Comparison of ENCODE assay signal across 19 mouse cellular contexts in the genomic region with DNA sequence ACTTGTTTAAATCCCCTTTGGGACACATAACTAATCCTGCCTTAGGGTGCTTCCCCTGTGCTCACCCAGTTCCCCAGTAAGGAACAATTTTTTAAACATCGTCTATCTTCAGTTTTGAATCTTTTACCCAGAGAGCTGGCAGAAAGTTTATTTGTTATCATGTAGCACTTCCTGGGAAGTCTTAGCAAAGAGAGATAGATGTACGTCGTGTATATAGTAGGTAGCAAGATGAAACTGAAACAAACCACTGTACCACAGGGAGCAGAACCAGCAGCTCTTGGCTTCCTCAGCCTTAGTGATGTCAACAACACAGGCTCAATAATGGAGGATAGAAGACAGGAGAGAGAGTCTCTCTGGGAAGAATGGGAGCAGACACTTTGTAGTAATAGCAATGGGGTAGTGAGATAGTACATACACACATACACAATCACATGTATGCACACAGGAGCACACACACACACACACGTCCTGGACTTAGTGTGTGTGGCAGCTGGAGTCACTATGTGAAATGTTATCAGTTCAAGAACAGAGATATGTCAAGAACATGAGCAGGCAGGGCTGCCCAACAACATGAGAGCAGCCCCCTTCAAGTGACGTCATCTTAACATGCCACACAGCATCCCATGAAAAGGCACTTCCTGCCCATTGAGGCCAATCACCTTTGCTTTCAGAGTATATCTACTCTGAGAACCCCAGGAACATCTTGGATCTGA. TPM values are rescaled to one million over a fixed set of nuclear protein-coding genes. Genes with fewer than 3 reads are reported as not detected.
DNase-seq lines count a peak whose midpoint lies in the region; ATAC-seq and TF ChIP-seq lines count a peak whose summit lies in the region.
"Had no signal": no experiment of that assay in that cellular context is flagged by ENCODE, and none has a peak within 500 bp of the region (broad histone marks: within the 10 kb centered on the region; RNA-seq: fewer than 3 reads in every experiment).

No protein-coding gene starts in this region.

- whole genome bisulfite sequencing in kidney, adult 2 months, result 74% methylated on average over 5 of the region's 5 CpGs
- 37% methylated on average over 5 of the region's 5 CpGs for WGBS in liver, embryonic 14.5 days (ENCODE audit: insufficient replicate concordance)

- H3K27ac ChIP-seq in kidney, adult 2 months (ENCODE audit: insufficient read depth, low read depth, low read length), result peak overlapping the region; percentile 90
- H3K27ac ChIP-seq in liver, embryonic 14.5 days, result peak overlapping the region; percentile 12; the same call in 1 of the 2 replicates
- H3K27ac ChIP-seq: forebrain, embryonic 15.5 days; gastrocnemius, adult 2 months; hindbrain, postnatal 0 days; kidney, embryonic 15.5 days; layer of hippocampus, adult 2 months; limb, embryonic 13.5 days had no signal

- DNase-seq in kidney, adult 2 months, result no peak
- DNase-seq in kidney, postnatal 4 days, result no peak
- DNase-seq in liver, embryonic 14.5 days (ENCODE audit: low read depth in 3 of 3, low spot score in 3 of 3), result no peak
- no peak for DNase-seq in cerebellum, postnatal 36 days
- no peak for DNase-seq in adrenal gland, adult 2 months
- no peak for DNase-seq in left cerebral cortex, postnatal 4 days
- DNase-seq: adrenal gland, postnatal 10 days; cerebellum, adult 9-11 months; gastrocnemius, adult 2 months; heart, postnatal 14 days; right cerebral cortex, postnatal 25 days had no signal

- H3K4me1 ChIP-seq in kidney, adult 2 months (ENCODE audit: control insufficient read depth, insufficient read depth, low read length), result peaks cover 5% of the 10 kb centered on the region; the same call in 1 of the 2 replicates
- H3K4me1 ChIP-seq in liver, embryonic 14.5 days (replicated peaks; ENCODE audit: control insufficient read depth in 2 of 2, insufficient read depth in 2 of 2, low read length in 1 of 2), result peaks cover 44 to 66% of the 10 kb centered on the region in 2 experiments
- H3K4me1 ChIP-seq: forebrain, embryonic 15.5 days; limb, embryonic 13.5 days had no signal

- H3K4me2 ChIP-seq in liver, embryonic 14.5 days (ENCODE audit: low read depth), result no peak overlapping the region
- H3K4me2 ChIP-seq: forebrain, embryonic 15.5 days; kidney, embryonic 15.5 days; limb, embryonic 13.5 days had no signal

- no peak for TF ChIP-seq CTCF in kidney, adult 2 months (conservative IDR thresholded peaks at IDR 0.05; ENCODE audit: insufficient read depth, insufficient read length, low read depth, low read length)
- TF ChIP-seq CTCF in liver, embryonic 14.5 days (IDR thresholded peaks at IDR 0.05; ENCODE audit: low read depth), result no peak

- TF ChIP-seq POLR2A in kidney, adult 2 months (IDR thresholded peaks at IDR 0.05; ENCODE audit: low read depth, low read length), result no peak

- intact Hi-C loops in left cerebral cortex, postnatal 4 days (cut with DNase I), result no loop called here

- peak; percentile 60 for ATAC-seq in activated CD4-positive, CD25-positive, alpha-beta regulatory T cell, adult 4 months
- ATAC-seq in liver, embryonic 14.5 days (ENCODE audit: insufficient read depth), result peak; percentile 19; the same call in 1 of the 2 replicates
- peak; percentile 14; the same call in 1 of the 2 replicates for ATAC-seq in neutrophil, adult 5-6 weeks (ENCODE audit: extremely low read depth, insufficient number of reproducible peaks, low FRiP score, poor library complexity, severe bottlenecking)
- ATAC-seq: forebrain, embryonic 15.5 days; hindbrain, postnatal 0 days; midbrain, embryonic 16.5 days had no signal

- H3K4me3 ChIP-seq in kidney, adult 2 months (ENCODE audit: insufficient read depth, low read depth, low read length), result no peak overlapping the region
- no peak overlapping the region for H3K4me3 ChIP-seq in liver, embryonic 14.5 days (ENCODE audit: insufficient read depth in 1 of 2, low read depth in 2 of 2, low read length in 2 of 2)
- H3K4me3 ChIP-seq: forebrain, embryonic 15.5 days; gastrocnemius, adult 2 months; kidney, embryonic 15.5 days; layer of hippocampus, adult 2 months; limb, embryonic 13.5 days had no signal

- H3K27me3 ChIP-seq in kidney, adult 2 months (replicated peaks; ENCODE audit: control insufficient read depth, insufficient read depth, low read length), result no peaks in the 10 kb centered on the region
- no peaks in the 10 kb centered on the region for H3K27me3 ChIP-seq in liver, embryonic 14.5 days (ENCODE audit: control insufficient read depth, insufficient read depth, low read length)
- H3K27me3 ChIP-seq: forebrain, embryonic 15.5 days; kidney, embryonic 15.5 days; limb, embryonic 13.5 days had no signal

- H3K9ac ChIP-seq in liver, embryonic 14.5 days (replicated peaks), result 0 out of 2 replicates have a peak overlapping the region, but pooled peaks have one; percentile 11
- H3K9ac ChIP-seq: forebrain, embryonic 15.5 days; kidney, embryonic 15.5 days; limb, embryonic 13.5 days had no signal

- H3K9me3 ChIP-seq in liver, embryonic 14.5 days (ENCODE audit: control insufficient read depth, low read length), result no peaks in the 10 kb centered on the region
- H3K9me3 ChIP-seq: forebrain, embryonic 15.5 days; kidney, embryonic 15.5 days; limb, embryonic 13.5 days had no signal

- TF ChIP-seq EP300 in liver, embryonic 14.5 days (IDR thresholded peaks at IDR 0.05; ENCODE audit: low read depth), result no peak

- no peaks in the 10 kb centered on the region for H3K36me3 ChIP-seq in kidney, adult 2 months (ENCODE audit: control insufficient read depth, insufficient read depth, low read length)
- no peaks in the 10 kb centered on the region; the same call in 1 of the 2 replicates for H3K36me3 ChIP-seq in liver, embryonic 14.5 days (replicated peaks; ENCODE audit: control insufficient read depth, insufficient read depth, low read depth)
- H3K36me3 ChIP-seq: forebrain, embryonic 15.5 days; kidney, embryonic 15.5 days; limb, embryonic 13.5 days had no signal

RNA-seq across cellular contexts. Expression of gene 4930523C07Rik, which starts 10.3 kb away (rescaled TPM):
- 8.4 and 9.5 TPM in 2 replicates for polyA plus RNA-seq in kidney, adult 2 months (2012; rRNA removed)
- polyA plus RNA-seq in activated CD4-positive, CD25-positive, alpha-beta regulatory T cell, adult 4 months (2017; shearing (Covaris generic)), result 100 to 1,000 TPM; 144 to 219 TPM
- polyA plus RNA-seq in liver, embryonic 14.5 days (2012; rRNA removed), result 4.8 and 6.5 TPM in 2 replicates
- 18.0 and 28.1 TPM in 2 replicates for polyA plus RNA-seq in liver, embryonic 14.5 days (2014; fragmentation: Nextera tagmentation; extraction: Ambion mirVana)
- 279 and 337 TPM in 2 replicates for total RNA-seq in neutrophil, adult 5-6 weeks (2017)
- total RNA-seq in adrenal gland, adult 2 months (2021), result 10 to 100 TPM; 12.5 to 15.7 TPM
- 7.4 and 11.8 TPM in 2 replicates for polyA plus RNA-seq in adrenal gland, adult 2 months (2012; rRNA removed)
- total RNA-seq in left cerebral cortex, postnatal 4 days (2021), result 1 to 10 TPM; 2.3 to 3.2 TPM

Comparison
In these comparisons a context has a peak if more than half of its experiments do, and no peak if none do; other contexts are left out.
1. RNA of gene 4930523C07Rik, which starts 10.3 kb away (polyA plus RNA-seq): 144 to 219 TPM in activated CD4-positive, CD25-positive, alpha-beta regulatory T cell, adult 4 months; 4.8 to 28.1 TPM in liver, embryonic 14.5 days, 8.4 to 9.5 TPM in kidney, adult 2 months and 7.4 to 11.8 TPM in adrenal gland, adult 2 months; every median in the first group is over 4 times any median in the second.
2. Peak in every context shown above with its lines, with median percentiles within 50 percentile points of each other: ATAC-seq.